Mouse (Mus musculus) kidney, postnatal 10 days (tissue): Measurements from ENCODE around the gene Pcnx4.

Experiments used
- DNase-seq: peaks from one replicate; pipeline ENCODE4 v3.0.0; 2021; ENCODE audit warnings: mixed read lengths

Gene Pcnx4

GRCm38 (mm10) chr12:72612053-72612452, 75.9 kb downstream of the Pcnx4 start:
- DNase-seq = no peak

GRCm38 (mm10) chr12:72620856-72621255, 84.7 kb downstream of the Pcnx4 start:
- no peak for DNase-seq

- no peak for DNase-seq
Observed at GRCm38 (mm10) chr12:72621441-72621840, 85.3 kb downstream of the Pcnx4 start.

GRCm38 (mm10) chr12:72622853-72623496, 86.8 kb downstream of the Pcnx4 start:
- no peak for DNase-seq

- no peak for DNase-seq
Observed at GRCm38 (mm10) chr12:72628751-72629150, 92.6 kb downstream of the Pcnx4 start.
